ENCODE assay signal across 22 mouse cellular contexts in the genomic region with DNA sequence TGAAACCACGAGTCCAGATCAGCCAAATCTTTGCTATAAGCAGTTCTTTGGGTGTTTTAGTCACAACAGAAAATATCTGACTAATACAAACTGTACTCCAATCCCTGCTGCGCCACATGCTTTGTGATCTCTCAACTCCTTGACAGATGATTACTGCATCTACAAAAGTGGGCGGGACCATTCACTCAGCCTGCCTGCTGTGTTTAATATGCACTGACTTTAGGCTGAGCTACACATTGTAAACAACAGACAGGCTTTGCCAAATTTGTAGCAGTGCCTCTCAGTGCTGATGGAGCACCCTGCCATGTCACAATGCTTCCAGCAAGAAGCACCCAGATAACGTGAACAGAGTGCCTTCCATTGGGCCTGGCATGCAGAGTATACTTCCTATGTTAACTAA. TPM values are rescaled to one million over a fixed set of nuclear protein-coding genes. Genes with fewer than 3 reads are reported as not detected.
"Had no signal": no experiment of that assay in that cellular context is flagged by ENCODE, and none has a peak within 500 bp of the region (broad histone marks: within the 10 kb centered on the region; RNA-seq: fewer than 3 reads in every experiment).

No protein-coding gene starts in this region.

- H3K27me3 ChIP-seq: lung, embryonic 15.5 days; midbrain, embryonic 12.5 days; neural tube, embryonic 13.5 days; neural tube, embryonic 15.5 days had no signal

- H3K4me1 ChIP-seq: lung, embryonic 15.5 days; midbrain, embryonic 10.5 days; midbrain, embryonic 12.5 days; neural tube, embryonic 13.5 days had no signal

- H3K4me2 ChIP-seq: lung, embryonic 15.5 days; midbrain, embryonic 12.5 days; neural tube, embryonic 13.5 days; neural tube, embryonic 15.5 days had no signal

- DNase-seq: lung, adult 18-20 months; lung, postnatal 14 days; lung, postnatal 4 days; midbrain, embryonic 14.5 days; retina, postnatal 1 day; right cerebral cortex, adult 18-20 months; right cerebral cortex, postnatal 25 days; right cerebral cortex, postnatal 4 days; spleen, adult 18-20 months; thymus, adult 18-20 months; thymus, postnatal 14 days; thymus, postnatal 36 days had no signal

- H3K36me3 ChIP-seq: lung, embryonic 15.5 days; midbrain, embryonic 10.5 days; midbrain, embryonic 12.5 days; neural tube, embryonic 13.5 days; neural tube, embryonic 15.5 days had no signal

- H3K27ac ChIP-seq: lung, embryonic 15.5 days; midbrain, embryonic 10.5 days; midbrain, embryonic 12.5 days; neural tube, embryonic 13.5 days; neural tube, embryonic 15.5 days had no signal

- H3K9me3 ChIP-seq: lung, embryonic 15.5 days; midbrain, embryonic 10.5 days; midbrain, embryonic 12.5 days; neural tube, embryonic 13.5 days; neural tube, embryonic 15.5 days had no signal

- H3K4me3 ChIP-seq: lung, embryonic 15.5 days; midbrain, embryonic 10.5 days; midbrain, embryonic 12.5 days; myocyte; neural tube, embryonic 13.5 days; neural tube, embryonic 15.5 days had no signal

- ATAC-seq: lung, postnatal 0 days; midbrain, embryonic 16.5 days had no signal

- H3K9ac ChIP-seq: lung, embryonic 15.5 days; midbrain, embryonic 12.5 days; neural tube, embryonic 13.5 days; neural tube, embryonic 15.5 days had no signal

RNA-seq across cellular contexts. Expression of a gene that starts 58.1 kb away (rescaled TPM):
- total RNA-seq: megakaryocyte, adult 5-6 weeks; megakaryocyte-erythroid progenitor cell, adult 5-6 weeks had no signal
- polyA plus RNA-seq: lung, embryonic 15.5 days; lung, postnatal 0 days; midbrain, embryonic 10.5 days; midbrain, embryonic 14.5 days; midbrain, embryonic 16.5 days; myocyte had no signal
